Mouse (Mus musculus) brain, embryonic 14.5 days (tissue): Measurements from ENCODE around the gene Ccdc141.

Experiments used
- CTCF ChIP-seq: fragments of 200-500 bp; IDR thresholded peaks from 2 replicates; pipeline ENCODE4 v1.5.1; 2012; ENCODE audit warnings: inconsistent platforms, mild to moderate bottlenecking, moderate library complexity, borderline replicate concordance; ENCODE audit not compliant: insufficient read depth, insufficient read length; ENCODE audit errors: extremely low read depth
- POLR2A ChIP-seq: fragments of 200-500 bp; IDR thresholded peaks from 2 replicates; pipeline ENCODE4 v1.6.1; 2012; ENCODE audit warnings: mild to moderate bottlenecking, inconsistent platforms, borderline replicate concordance; ENCODE audit not compliant: poor library complexity, insufficient read depth, insufficient read length, severe bottlenecking; ENCODE audit errors: extremely low read depth

GRCm38 (mm10) chr2:76983601-76984000, 186.8 kb downstream of the Ccdc141 start:
- no peak for TF ChIP-seq CTCF
- TF ChIP-seq POLR2A, result no peak
